Mouse (Mus musculus) frontal cortex, postnatal 14 days (tissue): ENCODE data around the gene Prkcg.
"Not testable (repeated sequence)": the region's sequence is repeated elsewhere in the genome, so short reads cannot be mapped to it uniquely, and the experiment has no call there.

Experiments used
- DNase-seq, 2 experiments: peaks; one replicate each; pipeline ENCODE4 v3.0.0; 2022; ENCODE audit warnings: low spot score in 2 of 2

Prkcg gene

DNA sequence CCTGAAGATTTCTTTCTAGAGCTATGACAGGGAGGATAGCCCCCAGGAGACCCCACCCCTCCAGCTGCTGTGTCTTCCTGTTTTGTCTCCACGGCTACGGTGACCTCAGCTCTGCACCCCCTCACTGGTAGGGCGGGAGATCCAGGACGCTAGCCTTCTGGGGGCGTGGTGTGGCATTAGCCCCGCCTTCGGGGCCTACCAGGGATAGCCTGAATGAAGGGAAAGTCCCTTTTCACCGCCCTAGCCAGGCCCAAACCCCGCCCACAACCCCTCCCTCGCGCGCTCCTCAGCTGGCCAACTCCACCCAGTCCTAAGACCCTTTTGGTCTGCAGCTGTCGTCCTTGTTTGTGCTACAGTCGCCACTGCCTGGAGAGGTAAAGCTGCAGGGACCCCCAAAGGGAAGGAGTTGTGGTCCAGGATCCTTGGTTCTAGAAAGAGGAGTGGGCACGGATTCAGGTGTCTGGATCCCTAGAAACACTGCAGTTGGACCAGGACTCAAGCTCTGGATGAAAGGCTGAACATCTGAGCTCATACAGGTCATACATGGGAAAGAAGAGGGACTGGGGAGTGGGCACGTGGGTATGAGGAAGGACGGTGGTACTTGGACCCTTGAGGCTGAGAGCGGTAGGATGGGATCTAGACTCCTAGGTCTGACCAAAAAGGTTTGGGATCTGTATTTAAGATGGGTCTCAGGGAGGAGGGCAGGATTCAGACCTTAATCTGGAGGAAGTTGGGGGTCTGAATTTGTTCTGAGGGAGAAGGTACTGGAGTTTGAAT is 1.5 kb downstream of the Prkcg start:
- DNase-seq = peak; percentile 84 to 88

- no peak for DNase-seq
Measured at GRCm38 (mm10) chr7:3291197-3291596, 2.2 kb downstream of the Prkcg start.

GRCm38 (mm10) chr7:3291764-3292163 is 2.8 kb downstream of the Prkcg start:
- DNase-seq = no peak

DNA sequence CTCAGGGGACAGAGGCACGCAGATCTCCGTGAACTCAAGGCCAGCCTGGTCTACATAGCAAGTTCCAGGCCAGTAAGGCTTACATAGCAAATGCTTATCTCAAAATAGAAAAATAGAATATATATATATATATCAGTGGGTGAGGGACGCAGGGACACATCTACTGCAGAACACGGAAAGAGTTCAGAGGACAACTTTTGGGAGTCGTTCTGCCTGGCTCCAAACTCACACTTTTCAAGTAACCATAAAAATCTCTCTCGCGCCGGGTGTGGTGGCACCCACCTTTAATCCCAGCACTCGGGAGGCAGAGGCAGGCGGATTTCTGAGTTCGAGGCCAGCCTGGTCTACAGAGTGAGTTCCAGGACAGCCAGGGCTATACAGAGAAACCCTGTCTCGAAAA is 3.3 kb downstream of the Prkcg start:
- not testable (repeated sequence) for DNase-seq

- DNase-seq = peak in 1 of 2 experiments; percentile 52
Measured at GRCm38 (mm10) chr7:3292791-3293190, 3.8 kb downstream of the Prkcg start.

DNA sequence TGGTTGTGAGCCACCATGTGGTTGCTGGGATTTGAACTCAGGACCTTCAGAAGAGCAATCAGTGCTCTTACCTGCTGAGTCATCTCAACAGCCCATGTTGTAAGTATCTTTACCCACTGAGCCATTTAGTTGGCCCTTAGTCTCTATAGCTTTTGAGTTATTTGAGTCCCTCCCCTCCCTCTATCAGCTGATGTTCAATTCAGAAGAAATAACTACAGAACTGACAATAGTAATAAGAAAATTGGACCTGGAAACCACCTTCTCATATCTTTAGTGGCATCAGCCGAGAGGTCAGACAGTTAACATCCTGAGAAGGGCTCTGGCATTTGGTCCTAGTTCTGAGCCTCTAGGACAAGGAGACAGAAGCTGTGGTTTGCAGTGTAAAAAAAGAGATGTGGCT is 5.8 kb downstream of the Prkcg start:
- no peak for DNase-seq

DNA sequence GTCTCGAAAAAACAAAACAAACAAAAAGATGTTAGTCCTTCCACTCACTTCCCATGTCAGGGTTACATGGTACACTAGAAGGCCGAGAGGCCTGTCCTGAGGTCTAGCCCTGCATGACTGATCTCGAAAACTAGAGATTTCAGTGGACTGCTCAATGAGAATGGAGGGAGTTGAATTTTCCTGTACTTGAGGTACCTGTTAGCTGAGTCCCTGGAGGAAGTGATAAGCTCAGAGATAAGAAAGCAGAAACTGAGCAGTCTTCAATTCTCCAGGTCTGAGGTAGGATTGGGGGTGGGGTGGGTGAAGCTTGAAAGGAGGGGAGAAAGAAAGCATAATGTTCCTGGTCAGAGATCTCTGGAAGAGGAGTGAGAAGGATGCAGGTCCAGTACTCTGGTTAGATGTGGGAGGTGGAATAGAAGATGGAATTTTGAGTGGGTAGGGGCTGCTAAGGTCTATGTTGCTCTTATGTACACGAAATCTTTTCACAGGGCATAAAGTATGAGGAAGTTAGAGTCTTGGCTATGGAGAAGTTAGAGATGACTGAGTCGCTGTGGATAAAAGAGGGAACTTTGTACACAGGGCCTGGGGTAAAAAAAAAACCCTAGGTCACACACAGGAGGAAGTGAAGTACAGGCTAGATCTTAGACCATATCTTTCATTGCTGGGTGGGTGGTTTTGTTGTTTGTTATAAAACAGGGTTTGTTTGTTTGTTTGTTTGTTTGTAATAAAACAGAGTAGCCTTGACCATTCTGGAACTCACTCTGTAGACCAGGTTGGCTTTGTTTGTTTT is 6.5 kb downstream of the Prkcg start:
- no peak for DNase-seq

DNA sequence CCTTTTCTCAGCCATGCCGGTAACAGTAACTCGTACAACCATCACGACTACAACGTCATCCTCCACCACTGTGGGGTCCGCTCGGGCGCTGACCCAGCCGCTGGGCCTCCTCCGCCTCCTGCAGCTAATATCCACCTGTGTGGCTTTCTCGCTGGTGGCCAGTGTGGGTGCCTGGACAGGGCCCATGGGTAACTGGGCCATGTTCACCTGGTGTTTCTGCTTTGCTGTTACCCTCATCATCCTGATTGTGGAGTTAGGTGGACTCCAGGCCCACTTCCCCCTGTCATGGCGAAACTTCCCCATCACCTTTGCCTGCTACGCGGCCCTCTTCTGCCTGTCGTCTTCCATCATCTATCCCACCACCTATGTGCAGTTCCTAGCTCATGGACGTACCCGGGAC is 7.7 kb downstream of the Prkcg start:
- DNase-seq = no peak

GRCm38 (mm10) chr7:3299941-3300617 is 11.1 kb downstream of the Prkcg start:
- no peak for DNase-seq

GRCm38 (mm10) chr7:3300891-3301627 is 12.1 kb downstream of the Prkcg start:
- DNase-seq = no peak

DNA sequence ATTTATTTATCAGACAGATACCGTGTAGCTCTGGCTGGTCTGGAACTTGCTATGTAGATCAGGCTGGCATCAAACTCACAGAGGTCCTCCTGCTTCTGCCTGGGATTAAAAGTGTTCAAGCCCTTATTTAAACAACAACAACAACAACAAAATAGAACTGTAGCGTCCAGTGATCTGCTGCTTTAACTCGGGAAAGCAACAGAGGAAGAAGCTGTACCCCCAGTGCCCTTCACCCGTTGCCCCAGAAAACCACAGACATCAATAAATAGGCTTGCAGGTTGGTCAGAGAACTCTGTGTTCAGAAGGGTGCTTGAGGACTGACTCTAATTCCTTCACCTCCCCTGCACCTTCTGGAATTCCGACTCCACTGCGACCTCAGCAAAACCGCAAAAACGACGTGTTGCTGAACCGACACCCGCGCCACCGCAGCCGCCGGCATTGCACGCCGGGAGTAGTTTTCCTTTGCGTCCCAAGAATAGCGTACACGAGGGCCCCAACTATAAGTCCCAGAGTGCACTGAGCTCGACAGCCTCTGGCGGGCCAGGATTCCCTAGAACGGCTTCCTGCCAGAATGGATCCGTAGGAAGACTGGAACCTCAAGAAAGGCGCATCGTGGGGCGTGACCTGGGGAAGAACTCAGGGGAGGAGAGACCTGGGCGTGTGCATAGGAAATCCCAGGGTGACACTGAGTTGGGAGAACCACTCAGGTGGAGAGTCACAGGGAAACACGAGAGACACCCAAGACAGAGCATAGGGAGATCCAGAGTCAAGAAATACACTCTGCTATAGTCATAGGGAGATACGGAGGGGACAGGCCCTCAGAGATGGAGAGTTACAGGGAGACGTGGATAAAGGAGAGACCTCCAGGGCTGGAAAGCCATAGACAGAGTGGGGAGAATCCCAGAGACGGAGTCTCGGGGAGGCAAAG is 12.9 kb downstream of the Prkcg start:
- DNase-seq = peak; percentile 51

DNA sequence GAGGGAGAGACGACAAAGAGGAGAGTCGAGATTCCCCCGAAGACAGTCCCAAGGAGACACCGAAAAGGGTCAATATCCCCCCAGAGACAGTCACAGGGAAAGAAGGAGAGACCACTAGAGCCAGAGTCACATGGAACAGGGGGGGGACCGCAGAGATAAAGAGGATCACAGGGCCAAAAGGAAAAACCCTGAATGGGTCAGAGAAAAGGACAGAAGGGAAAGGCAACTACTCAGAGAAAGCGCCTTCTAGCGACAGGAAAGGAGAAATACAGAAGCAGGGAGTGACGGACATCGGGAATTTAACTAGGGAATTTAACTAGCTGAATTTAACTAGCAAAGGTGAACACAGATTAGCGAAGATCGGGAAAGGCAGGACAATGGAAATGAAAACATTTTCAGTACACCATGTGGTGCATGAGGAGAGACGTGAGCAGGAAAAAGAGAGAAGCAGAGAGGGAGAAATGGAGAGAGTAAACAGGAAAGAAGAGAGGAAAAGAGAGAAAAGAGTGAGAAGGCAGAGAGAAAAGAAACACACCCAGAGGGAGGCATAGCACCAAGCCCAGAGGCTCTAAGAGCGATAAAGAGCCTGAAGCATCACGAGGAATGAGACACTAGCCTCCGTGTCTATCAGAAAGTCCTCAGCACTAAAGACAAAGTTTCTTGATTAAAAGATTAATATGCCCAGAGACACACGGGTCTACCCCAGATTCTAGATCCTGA is 13.7 kb downstream of the Prkcg start:
- DNase-seq = no peak

DNA sequence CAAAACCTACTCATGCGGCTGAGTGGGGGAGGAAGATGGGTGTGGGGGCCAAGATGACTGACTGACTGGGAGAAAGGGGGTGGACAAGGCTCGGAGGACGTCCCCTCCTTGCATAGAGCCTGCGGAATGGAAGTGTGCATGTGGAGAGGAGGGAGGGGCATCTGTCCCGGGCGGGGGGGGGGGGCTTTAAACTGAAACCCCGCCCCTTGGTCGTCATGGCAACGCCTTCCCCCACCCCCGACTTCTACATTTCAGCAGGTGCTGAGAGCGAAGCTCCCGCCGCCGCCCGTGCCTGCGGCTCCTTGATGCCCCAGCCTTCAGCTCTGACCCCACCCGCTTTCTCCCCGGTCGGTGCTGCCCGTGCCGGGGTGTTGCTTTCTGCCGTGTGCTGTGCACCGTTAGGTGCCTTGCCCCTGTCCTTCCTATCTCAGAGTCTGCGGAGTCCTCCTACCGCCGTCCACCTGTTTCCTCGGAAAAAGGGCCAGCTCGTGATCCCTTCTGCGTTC is 14.3 kb downstream of the Prkcg start:
- DNase-seq = peak; percentile 40 to 55

- DNase-seq = no peak
Measured at GRCm38 (mm10) chr7:3303789-3304188, 14.8 kb downstream of the Prkcg start.

DNA sequence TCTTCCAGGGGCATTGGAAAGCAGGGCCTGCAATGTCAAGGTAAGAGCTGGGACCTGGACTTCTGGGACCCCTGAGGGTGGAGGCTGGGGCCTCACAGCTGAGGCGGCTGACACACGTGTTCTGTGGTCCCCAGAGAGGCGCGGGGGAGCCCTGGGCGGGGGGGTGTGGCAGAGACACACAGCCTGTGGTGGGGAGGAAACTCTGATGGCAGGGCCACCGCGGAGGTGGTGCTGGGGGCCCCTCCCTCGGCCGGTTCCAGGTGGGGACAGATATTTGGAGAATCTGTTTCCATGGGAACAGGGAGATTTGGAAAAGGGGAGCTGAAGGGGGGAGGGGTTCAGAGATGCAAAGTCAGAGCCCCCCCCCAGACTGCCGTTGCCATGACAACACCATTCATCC is 15.3 kb downstream of the Prkcg start:
- peak; percentile 49 to 56 for DNase-seq

DNA sequence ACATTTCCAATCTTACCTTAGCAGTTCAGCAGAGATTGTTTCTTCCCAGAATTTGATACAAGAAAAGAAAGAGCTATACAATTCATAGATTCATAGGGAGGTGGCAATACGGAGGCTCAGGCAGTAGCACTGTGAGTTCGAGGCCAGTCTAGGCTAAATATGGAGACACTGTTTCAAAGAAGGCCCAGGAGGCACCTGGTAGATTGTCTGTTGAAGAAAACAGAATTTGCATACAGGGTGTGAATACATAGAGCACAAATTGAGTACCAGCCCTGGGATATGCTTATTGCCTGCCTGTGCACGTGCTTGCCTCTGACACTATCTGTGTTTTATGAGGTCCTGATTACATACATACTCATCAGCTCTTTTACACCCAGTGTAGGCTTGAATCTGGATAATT is 17.4 kb downstream of the Prkcg start:
- DNase-seq = no peak

DNA sequence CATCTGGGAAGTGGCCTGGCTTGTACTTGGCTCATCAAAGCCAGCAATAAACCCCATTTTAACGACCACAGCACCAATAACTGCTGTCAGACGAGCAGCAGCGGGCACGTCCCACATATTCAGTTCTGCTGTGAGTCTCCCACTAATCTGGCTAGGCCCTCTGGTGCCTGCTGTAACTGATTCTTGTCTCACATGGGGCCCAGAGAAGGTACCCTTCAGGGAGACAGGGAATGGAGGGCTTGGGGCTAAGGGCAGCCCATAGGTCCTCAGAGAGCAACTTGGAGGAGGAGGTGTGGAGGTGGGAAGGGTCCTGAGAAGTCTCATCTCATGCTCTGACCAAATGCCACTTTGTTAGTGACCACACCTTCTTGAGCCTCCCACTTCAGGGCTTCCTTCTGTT is 19.7 kb downstream of the Prkcg start:
- no peak for DNase-seq

GRCm38 (mm10) chr7:3310233-3310632 is 21.3 kb downstream of the Prkcg start:
- DNase-seq = no peak

- no peak for DNase-seq
Measured at GRCm38 (mm10) chr7:3313571-3313970, 24.6 kb downstream of the Prkcg start.

- DNase-seq = no peak
Measured at GRCm38 (mm10) chr7:3314121-3314520, 25.1 kb downstream of the Prkcg start.
